Mouse (Mus musculus): ENCODE results near the gene Scnm1. TPM values are rescaled to one million over a fixed set of nuclear protein-coding genes. Genes with fewer than 3 reads are reported as not detected.

Scnm1 gene
- 73.0 and 79.5 TPM in 2 replicates for polyA plus RNA-seq (2015; fragmentation: Nextera tagmentation; extraction: Ambion mirVana)

DNA sequence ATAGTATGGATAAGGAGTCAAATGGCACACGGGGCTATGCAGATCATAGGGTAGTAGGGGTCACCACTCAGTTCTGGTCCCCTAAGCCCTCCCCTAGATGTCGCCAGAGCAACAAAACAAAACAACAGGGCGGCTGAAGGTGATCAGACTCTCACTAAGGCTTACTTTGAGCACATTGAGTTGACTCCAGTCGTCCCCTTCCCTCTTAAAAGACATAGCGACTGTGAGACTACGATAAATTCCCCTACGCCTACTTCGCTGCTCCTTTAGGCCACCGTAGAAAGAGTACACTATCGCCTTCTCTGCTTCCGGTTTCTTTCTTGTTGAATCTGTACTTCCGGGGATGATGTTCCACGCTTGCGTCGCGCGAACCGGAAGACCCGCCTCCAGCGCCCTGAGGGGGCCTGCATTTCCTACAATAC, at the start of gene Scnm1, which contains the start of gene Lysmd1:
Gene Scnm1, minus strand, starts transcription at position 332 of the 422 bp plus-strand sequence.
Gene Lysmd1, plus strand, starts transcription at position 409 of the 422 bp plus-strand sequence.
- H3K27ac ChIP-seq (replicated peaks): peak within 1 kb of the TSS; percentile 73
- under 1% methylated on average over 20 of the region's 20 CpGs for WGBS
- peak within 1 kb of the TSS; percentile 56 for H3K4me3 ChIP-seq (replicated peaks)
- ATAC-seq (ENCODE audit: insufficient number of reproducible peaks, low FRiP score, low TSS enrichment, low read depth): peak; percentile 88
- H3K4me2 ChIP-seq (replicated peaks): peak within 1 kb of the TSS; percentile 81
- peaks cover 19% of the 10 kb centered on the region for H3K4me1 ChIP-seq
- peaks cover 31% of the 10 kb centered on the region for H3K36me3 ChIP-seq
- H3K9ac ChIP-seq: peak within 1 kb of the TSS; percentile 75
- no peaks in the 10 kb centered on the region for H3K9me3 ChIP-seq (replicated peaks)
- no peaks in the 10 kb centered on the region for H3K27me3 ChIP-seq

GRCm38 (mm10) chr3:95181841-95182240, 48.0 kb upstream of the Scnm1 start:
- H3K4me1 ChIP-seq: no peaks in the 10 kb centered on the region
- no peak overlapping the region for H3K4me3 ChIP-seq (replicated peaks)
- H3K36me3 ChIP-seq: peaks cover 34% of the 10 kb centered on the region
- H3K27ac ChIP-seq (replicated peaks): no peak overlapping the region
- WGBS: 69% methylated on average over 1 of the region's 1 CpGs
- no peaks in the 10 kb centered on the region for H3K9me3 ChIP-seq (replicated peaks)
- H3K9ac ChIP-seq: no peak overlapping the region
- H3K27me3 ChIP-seq: no peaks in the 10 kb centered on the region
- ATAC-seq (ENCODE audit: insufficient number of reproducible peaks, low FRiP score, low TSS enrichment, low read depth): no peak
- H3K4me2 ChIP-seq (replicated peaks): no peak overlapping the region

GRCm38 (mm10) chr3:95179890-95180289, 46.1 kb upstream of the Scnm1 start:
- no peak for ATAC-seq (ENCODE audit: insufficient number of reproducible peaks, low FRiP score, low TSS enrichment, low read depth)
- H3K4me1 ChIP-seq: no peaks in the 10 kb centered on the region
- H3K36me3 ChIP-seq: peaks cover 16% of the 10 kb centered on the region
- no peak overlapping the region for H3K4me2 ChIP-seq (replicated peaks)
- H3K9me3 ChIP-seq (replicated peaks): no peaks in the 10 kb centered on the region
- H3K27me3 ChIP-seq: no peaks in the 10 kb centered on the region
- WGBS: 61% methylated on average over 3 of the region's 3 CpGs
- no peak overlapping the region for H3K27ac ChIP-seq (replicated peaks)
- H3K9ac ChIP-seq: no peak overlapping the region
- no peak overlapping the region for H3K4me3 ChIP-seq (replicated peaks)

GRCm38 (mm10) chr3:95178948-95179347, 45.1 kb upstream of the Scnm1 start:
- no peaks in the 10 kb centered on the region for H3K27me3 ChIP-seq
- H3K4me3 ChIP-seq (replicated peaks): no peak overlapping the region
- H3K27ac ChIP-seq (replicated peaks): no peak overlapping the region
- WGBS: 78% methylated on average over 5 of the region's 5 CpGs
- peaks cover 4% of the 10 kb centered on the region for H3K4me1 ChIP-seq
- H3K4me2 ChIP-seq (replicated peaks): no peak overlapping the region
- H3K9ac ChIP-seq: no peak overlapping the region
- H3K36me3 ChIP-seq: peaks cover 7% of the 10 kb centered on the region; the same call in 1 of the 2 replicates
- no peaks in the 10 kb centered on the region for H3K9me3 ChIP-seq (replicated peaks)
- no peak for ATAC-seq (ENCODE audit: insufficient number of reproducible peaks, low FRiP score, low TSS enrichment, low read depth)

DNA sequence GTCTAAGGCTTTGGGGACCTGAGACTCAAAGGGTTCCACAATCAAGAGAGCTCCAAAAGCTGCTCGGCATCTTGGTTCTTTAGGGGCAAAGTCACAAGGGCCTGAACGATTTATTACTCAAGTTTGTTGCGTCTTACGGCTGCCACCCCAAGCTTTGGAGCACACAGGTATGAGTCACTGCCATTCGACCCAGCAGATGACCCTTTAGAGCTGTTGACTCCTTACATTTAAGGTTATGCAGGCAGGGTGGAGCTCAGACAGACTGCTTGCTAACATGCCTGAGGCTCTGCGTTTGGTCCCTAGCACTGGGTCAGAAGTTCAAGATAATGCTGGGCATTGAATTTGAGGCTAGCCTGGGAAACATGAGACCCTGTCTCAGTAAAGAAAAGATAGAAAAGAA, 43.8 kb upstream of the Scnm1 start:
- H3K9ac ChIP-seq: no peak overlapping the region
- no peak overlapping the region for H3K27ac ChIP-seq (replicated peaks)
- H3K9me3 ChIP-seq (replicated peaks): no peaks in the 10 kb centered on the region
- peaks cover 18% of the 10 kb centered on the region for H3K4me1 ChIP-seq
- H3K4me3 ChIP-seq (replicated peaks): no peak overlapping the region
- H3K4me2 ChIP-seq (replicated peaks): no peak overlapping the region
- 64% methylated on average over 6 of the region's 6 CpGs for WGBS
- peaks cover 5% of the 10 kb centered on the region for H3K27me3 ChIP-seq
- no peak for ATAC-seq (ENCODE audit: insufficient number of reproducible peaks, low FRiP score, low TSS enrichment, low read depth)
- H3K36me3 ChIP-seq: peaks cover 11% of the 10 kb centered on the region

GRCm38 (mm10) chr3:95176500-95176899, 42.7 kb upstream of the Scnm1 start:
- H3K9ac ChIP-seq: no peak overlapping the region
- H3K27me3 ChIP-seq: peaks cover 15% of the 10 kb centered on the region
- ATAC-seq (ENCODE audit: insufficient number of reproducible peaks, low FRiP score, low TSS enrichment, low read depth): no peak
- 73% methylated on average over 3 of the region's 3 CpGs for WGBS
- peaks cover 17% of the 10 kb centered on the region for H3K36me3 ChIP-seq
- H3K4me2 ChIP-seq (replicated peaks): no peak overlapping the region
- H3K9me3 ChIP-seq (replicated peaks): no peaks in the 10 kb centered on the region
- H3K27ac ChIP-seq (replicated peaks): no peak overlapping the region
- H3K4me1 ChIP-seq: peaks cover 21% of the 10 kb centered on the region
- no peak overlapping the region for H3K4me3 ChIP-seq (replicated peaks)

DNA sequence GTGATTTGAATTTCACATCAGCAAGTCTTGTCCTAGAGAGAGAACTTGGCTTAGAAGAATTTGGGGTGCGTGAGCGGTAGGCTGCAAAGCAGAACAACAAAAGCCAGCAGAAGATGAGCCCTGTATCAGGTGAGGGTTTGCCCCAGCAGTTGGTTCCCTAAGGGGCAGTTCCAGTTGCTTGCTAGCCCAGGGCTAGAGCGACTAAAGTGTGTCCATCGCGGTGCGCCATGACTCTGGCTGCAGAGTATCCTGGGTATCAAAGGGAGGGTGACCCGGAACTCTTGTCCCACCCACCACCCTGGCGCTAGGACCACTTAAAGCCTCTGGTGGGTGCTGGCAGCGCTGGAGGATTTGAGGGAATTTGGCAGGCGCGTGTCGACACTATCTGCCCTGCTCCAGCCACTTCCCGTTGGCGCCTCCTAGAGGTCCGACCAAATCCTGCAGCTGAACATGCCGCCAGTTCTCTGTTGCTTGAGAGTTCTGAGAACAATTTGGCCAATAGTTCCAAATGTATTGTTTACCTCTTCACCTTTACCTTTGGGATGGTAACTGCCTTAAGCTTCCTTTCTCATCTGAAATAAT, 40.3 kb upstream of the Scnm1 start:
- H3K27ac ChIP-seq (replicated peaks): no peak overlapping the region
- H3K4me1 ChIP-seq: peaks cover 21% of the 10 kb centered on the region
- H3K27me3 ChIP-seq: peaks cover 34% of the 10 kb centered on the region
- H3K9me3 ChIP-seq (replicated peaks): no peaks in the 10 kb centered on the region
- no peak for ATAC-seq (ENCODE audit: insufficient number of reproducible peaks, low FRiP score, low TSS enrichment, low read depth)
- H3K4me2 ChIP-seq (replicated peaks): peak overlapping the region; percentile 40
- no peak overlapping the region for H3K9ac ChIP-seq
- H3K36me3 ChIP-seq: peaks cover 41% of the 10 kb centered on the region
- 18% methylated on average over 16 of the region's 16 CpGs for WGBS
- H3K4me3 ChIP-seq (replicated peaks): peak overlapping the region; percentile 25

GRCm38 (mm10) chr3:95173256-95173949, 39.6 kb upstream of the Scnm1 start:
- ATAC-seq (ENCODE audit: insufficient number of reproducible peaks, low FRiP score, low TSS enrichment, low read depth): no peak
- H3K4me1 ChIP-seq: peaks cover 21% of the 10 kb centered on the region
- H3K27me3 ChIP-seq: peaks cover 34% of the 10 kb centered on the region
- H3K36me3 ChIP-seq: peaks cover 48% of the 10 kb centered on the region
- no peak overlapping the region for H3K27ac ChIP-seq (replicated peaks)
- no peaks in the 10 kb centered on the region for H3K9me3 ChIP-seq (replicated peaks)
- no peak overlapping the region for H3K9ac ChIP-seq
- H3K4me3 ChIP-seq (replicated peaks): peak overlapping the region; percentile 25
- H3K4me2 ChIP-seq (replicated peaks): peak overlapping the region; percentile 40
- WGBS: 25% methylated on average over 58 of the region's 58 CpGs

GRCm38 (mm10) chr3:95172526-95173255, 38.9 kb upstream of the Scnm1 start:
- peak overlapping the region; percentile 40 for H3K4me2 ChIP-seq (replicated peaks)
- H3K27ac ChIP-seq (replicated peaks): no peak overlapping the region
- 42% methylated on average over 81 of the region's 84 CpGs for whole genome bisulfite sequencing
- H3K4me1 ChIP-seq: peaks cover 21% of the 10 kb centered on the region
- no peak overlapping the region for H3K9ac ChIP-seq
- H3K36me3 ChIP-seq: peaks cover 55% of the 10 kb centered on the region
- 0 out of 2 replicates have a peak, but pooled peaks have one; percentile 8 for ATAC-seq (ENCODE audit: insufficient number of reproducible peaks, low FRiP score, low TSS enrichment, low read depth)
- H3K27me3 ChIP-seq: peaks cover 34% of the 10 kb centered on the region
- H3K4me3 ChIP-seq (replicated peaks): 0 out of 2 replicates have a peak overlapping the region, but pooled peaks have one; percentile 25
- no peaks in the 10 kb centered on the region for H3K9me3 ChIP-seq (replicated peaks)

- peaks cover 71% of the 10 kb centered on the region for H3K36me3 ChIP-seq
- peaks cover 34% of the 10 kb centered on the region for H3K27me3 ChIP-seq
- no peak overlapping the region for H3K27ac ChIP-seq (replicated peaks)
- H3K4me1 ChIP-seq: peaks cover 21% of the 10 kb centered on the region
- no peak for ATAC-seq (ENCODE audit: insufficient number of reproducible peaks, low FRiP score, low TSS enrichment, low read depth)
- H3K4me3 ChIP-seq (replicated peaks): no peak overlapping the region
- no peak overlapping the region for H3K9ac ChIP-seq
- H3K9me3 ChIP-seq (replicated peaks): no peaks in the 10 kb centered on the region
- WGBS: 78% methylated on average over 6 of the region's 6 CpGs
- no peak overlapping the region for H3K4me2 ChIP-seq (replicated peaks)
Observed at GRCm38 (mm10) chr3:95171105-95171504, 37.3 kb upstream of the Scnm1 start.

GRCm38 (mm10) chr3:95169996-95170395, 36.2 kb upstream of the Scnm1 start:
- peaks cover 34% of the 10 kb centered on the region for H3K27me3 ChIP-seq
- no peak for ATAC-seq (ENCODE audit: insufficient number of reproducible peaks, low FRiP score, low TSS enrichment, low read depth)

More at GRCm38 (mm10) chr3:95169996-95170395, 36.2 kb upstream of the Scnm1 start:
- Histone ChIP-seq H3K4me2 (replicated peaks) (no peak overlapping the region), H3K9me3 (replicated peaks) (no peaks in the 10 kb centered on the region), H3K36me3 (peaks cover 81% of the 10 kb centered on the region), H3K9ac (no peak overlapping the region), H3K4me1 (peaks cover 21% of the 10 kb centered on the region), H3K4me3 (replicated peaks) (no peak overlapping the region), H3K27ac (replicated peaks) (no peak overlapping the region)
- 90% methylated on average over 10 of the region's 10 CpGs for WGBS
